Mouse (Mus musculus) stomach, postnatal 0 days (tissue): ENCODE data around the gene Men1.

Experiments
- CTCF ChIP-seq: IDR thresholded peaks from 2 replicates; pipeline ENCODE4 v1.5.1; 2016; ENCODE audit warnings: antibody characterized with exemption, low read depth, mild to moderate bottlenecking, moderate library complexity
- EP300 ChIP-seq: optimal IDR thresholded peaks from 2 replicates; pipeline ENCODE3; 2016; ENCODE audit warnings: antibody characterized with exemption

DNA sequence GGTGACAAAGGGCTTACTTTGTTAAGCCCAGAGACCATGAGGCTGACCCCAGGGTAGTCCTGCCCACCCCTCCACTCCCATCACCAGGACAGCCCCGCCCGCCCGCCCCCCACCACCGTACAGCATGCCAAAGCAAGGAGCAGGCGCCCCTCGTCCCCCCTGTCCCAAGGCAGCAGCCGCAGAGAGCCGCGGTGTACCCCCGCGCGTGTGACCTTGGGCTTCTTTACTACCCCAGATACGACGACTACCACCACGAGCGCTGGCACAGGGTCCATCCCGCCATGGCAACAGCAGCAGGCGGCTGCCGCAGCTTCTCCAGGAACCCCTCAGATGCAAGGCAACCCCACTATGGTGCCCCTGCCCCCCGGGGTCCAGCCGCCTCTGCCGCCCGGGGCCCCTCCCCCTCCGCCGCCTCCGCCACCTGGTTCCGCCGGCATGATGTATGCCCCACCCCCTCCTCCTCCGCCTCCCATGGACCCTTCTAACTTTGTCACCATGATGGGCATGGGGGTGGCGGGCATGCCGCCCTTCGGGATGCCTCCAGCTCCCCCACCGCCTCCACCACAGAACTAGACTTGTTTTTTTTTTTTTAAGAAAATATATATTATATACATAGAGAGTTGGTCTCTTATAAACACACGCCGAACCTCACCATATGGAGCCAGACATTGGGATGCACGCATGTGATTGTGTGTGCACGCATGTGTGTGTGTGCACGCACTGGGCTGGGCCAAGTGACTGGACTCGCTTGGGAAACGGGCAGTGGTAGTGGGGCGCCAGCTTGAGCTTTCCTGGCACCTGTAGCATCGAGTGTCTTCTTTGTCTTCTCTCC is 40.9 kb downstream of the Men1 start:
- TF ChIP-seq CTCF (no peak), EP300 (no peak)
